Mouse (Mus musculus): ENCODE results near the gene Esrrg.

GRCm38 (mm10) chr1:188068833-188069232 lies 460.2 kb downstream of the Esrrg start:
- TF ChIP-seq CTCF (IDR thresholded peaks at IDR 0.05; ENCODE audit: extremely low read depth, insufficient read depth, low read length) (no peak), POLR2A (IDR thresholded peaks at IDR 0.05; ENCODE audit: extremely low read depth, insufficient read depth, low read length) (no peak)
